Mouse (Mus musculus): ENCODE data around the gene Kantr.

DNA sequence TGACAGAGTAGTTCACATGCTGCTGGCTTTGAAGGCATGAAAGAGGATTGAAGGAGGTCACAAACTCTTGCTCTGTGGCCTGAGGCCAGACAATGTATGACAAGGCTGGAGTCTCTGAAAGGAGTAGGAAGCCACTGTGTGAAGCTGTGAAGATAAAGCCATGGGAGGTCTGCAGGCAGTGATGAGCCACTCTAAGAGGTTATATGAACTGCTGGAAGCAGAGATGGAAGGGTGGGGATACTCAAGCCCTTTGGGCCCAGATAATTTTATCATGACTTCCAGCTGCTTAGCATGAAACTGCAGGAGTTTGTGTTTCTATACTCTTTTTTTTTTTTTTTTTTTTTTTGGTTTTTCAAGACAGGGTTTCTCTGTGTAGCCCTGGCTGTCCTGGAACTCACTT is 19.9 kb downstream of the Kantr start:
- TF ChIP-seq GATA1 (IDR thresholded peaks at IDR 0.05; ENCODE audit: borderline replicate concordance, low read length) (no peak), FLI1 (IDR thresholded peaks at IDR 0.05; ENCODE audit: low read length) (no peak)

Measured in megakaryocyte, embryonic 14.5 days (primary cell).